Mouse (Mus musculus) liver, embryonic 15.5 days (tissue): ENCODE results near the gene Pdrg1. TPM values are rescaled to one million over a fixed set of nuclear protein-coding genes. Genes with fewer than 3 reads are reported as not detected.

ENCODE experiments used
- ATAC-seq: fragments of 200-750 bp; cut with Nextera tagmentation; 2 replicates; pipeline ENCODE4 v1.8.0; 2017; ENCODE audit warnings: moderate number of reproducible peaks, mild to moderate bottlenecking, moderate library complexity; ENCODE audit not compliant: insufficient read depth
- H3K27ac ChIP-seq: fragments of 300-500 bp; sonication (generic); replicated peaks from 2 replicates; pipeline ENCODE4 v1.5.1; 2015; ENCODE audit warnings: mild to moderate bottlenecking, inconsistent platforms
- H3K27me3 ChIP-seq: fragments of 300-500 bp; sonication (generic); 2 replicates; pipeline ENCODE4 v1.6.1; 2015; ENCODE audit warnings: mild to moderate bottlenecking, inconsistent platforms
- H3K36me3 ChIP-seq: fragments of 300-500 bp; sonication (generic); replicated peaks from 2 replicates; pipeline ENCODE4 v1.6.1; 2015; ENCODE audit warnings: moderate library complexity, mild to moderate bottlenecking, inconsistent platforms
- H3K4me1 ChIP-seq: fragments of 300-500 bp; sonication (generic); replicated peaks from 2 replicates; pipeline ENCODE4 v1.6.1; 2015; ENCODE audit warnings: inconsistent platforms
- H3K4me2 ChIP-seq: fragments of 300-500 bp; sonication (generic); 2 replicates; pipeline ENCODE4 v1.6.1; 2015; ENCODE audit warnings: moderate library complexity, mild to moderate bottlenecking, inconsistent platforms
- H3K4me3 ChIP-seq: fragments of 300-500 bp; sonication (generic); replicated peaks from 2 replicates; pipeline ENCODE4 v1.5.1; 2015; ENCODE audit warnings: mild to moderate bottlenecking, inconsistent platforms
- H3K9ac ChIP-seq: fragments of 300-500 bp; sonication (generic); 2 replicates; pipeline ENCODE4 v1.6.1; 2015; ENCODE audit warnings: moderate library complexity, mild to moderate bottlenecking, inconsistent platforms
- H3K9me3 ChIP-seq: fragments of 300-500 bp; sonication (generic); replicated peaks from 2 replicates; pipeline ENCODE4 v1.6.1; 2016; ENCODE audit warnings: inconsistent platforms
- WGBS: fragments of 180-500 bp; shearing (Covaris S2); methylation state at CpG from one replicate; pipeline ENCODE4 v1.1.7; 2015; ENCODE audit warnings: mixed read lengths; ENCODE audit not compliant: insufficient replicate concordance; 5-methylcytosine and 5-hydroxymethylcytosine counted together
- polyA plus RNA-seq: library from polyadenylated mRNA; unstranded; fragments of >200 nt; fragmentation: Nextera tagmentation; extraction: Ambion mirVana; gene quantifications from 2 replicates; pipeline ENCODE4 v1.2.1, GENCODE M21; 2015

The Pdrg1 gene
- polyA plus RNA-seq, 1 experiment from 2014 or later = 36.9 TPM

GRCm38 (mm10) chr2:153030422-153030821 is 15.2 kb upstream of the Pdrg1 start:
- no peaks in the 10 kb centered on the region for H3K36me3 ChIP-seq
- no peak overlapping the region for H3K9ac ChIP-seq
- H3K27ac ChIP-seq = no peak overlapping the region
- WGBS = 13% methylated on average over 4 of the region's 4 CpGs
- no peaks in the 10 kb centered on the region for H3K9me3 ChIP-seq
- H3K4me1 ChIP-seq = peaks cover 8% of the 10 kb centered on the region; the same call in 1 of the 2 replicates
- no peak overlapping the region for H3K4me3 ChIP-seq
- ATAC-seq = no peak
- H3K27me3 ChIP-seq = peaks cover 80% of the 10 kb centered on the region
- no peak overlapping the region for H3K4me2 ChIP-seq

GRCm38 (mm10) chr2:153027501-153027900 is 12.3 kb upstream of the Pdrg1 start:
- peaks cover 51% of the 10 kb centered on the region for H3K27me3 ChIP-seq
- H3K36me3 ChIP-seq = no peaks in the 10 kb centered on the region
- no peak overlapping the region for H3K9ac ChIP-seq
- WGBS = 36% methylated on average over 4 of the region's 4 CpGs
- no peaks in the 10 kb centered on the region for H3K9me3 ChIP-seq
- no peak overlapping the region for H3K4me3 ChIP-seq
- H3K4me1 ChIP-seq = peaks cover 8% of the 10 kb centered on the region; the same call in 1 of the 2 replicates
- no peak overlapping the region for H3K27ac ChIP-seq
- no peak overlapping the region for H3K4me2 ChIP-seq
- no peak for ATAC-seq

- Histone ChIP-seq H3K4me1 (no peaks in the 10 kb centered on the region), H3K9me3 (no peaks in the 10 kb centered on the region), H3K4me3 (no peak overlapping the region), H3K36me3 (no peaks in the 10 kb centered on the region), H3K4me2 (no peak overlapping the region), H3K27me3 (peaks cover 36% of the 10 kb centered on the region), H3K9ac (no peak overlapping the region), H3K27ac (no peak overlapping the region)
- no peak for ATAC-seq
- WGBS = 47% methylated on average over 7 of the region's 7 CpGs
Measured at GRCm38 (mm10) chr2:153026052-153026451, 10.8 kb upstream of the Pdrg1 start.

GRCm38 (mm10) chr2:153022855-153023254 is 7.6 kb upstream of the Pdrg1 start:
- ATAC-seq = no peak
- H3K9me3 ChIP-seq = no peaks in the 10 kb centered on the region
- peaks cover 18% of the 10 kb centered on the region; the same call in 1 of the 2 replicates for H3K27me3 ChIP-seq
- no peaks in the 10 kb centered on the region for H3K36me3 ChIP-seq
- no peak overlapping the region for H3K4me3 ChIP-seq
- no peaks in the 10 kb centered on the region for H3K4me1 ChIP-seq
- WGBS = 37% methylated on average over 4 of the region's 4 CpGs
- no peak overlapping the region for H3K27ac ChIP-seq
- no peak overlapping the region for H3K9ac ChIP-seq
- no peak overlapping the region for H3K4me2 ChIP-seq

GRCm38 (mm10) chr2:153021163-153021562 is 5.9 kb upstream of the Pdrg1 start:
- no peak for ATAC-seq
- no peak overlapping the region for H3K27ac ChIP-seq
- H3K9ac ChIP-seq = no peak overlapping the region
- no peaks in the 10 kb centered on the region for H3K9me3 ChIP-seq
- peaks cover 21% of the 10 kb centered on the region for H3K27me3 ChIP-seq
- H3K4me2 ChIP-seq = no peak overlapping the region
- H3K4me3 ChIP-seq = no peak overlapping the region
- no peaks in the 10 kb centered on the region for H3K4me1 ChIP-seq
- H3K36me3 ChIP-seq = no peaks in the 10 kb centered on the region
- 45% methylated on average over 3 of the region's 3 CpGs for WGBS

- Histone ChIP-seq H3K27ac (no peak overlapping the region), H3K9ac (no peak overlapping the region), H3K4me2 (no peak overlapping the region), H3K4me3 (no peak overlapping the region), H3K36me3 (no peaks in the 10 kb centered on the region), H3K4me1 (peaks cover 6% of the 10 kb centered on the region), H3K27me3 (peaks cover 21% of the 10 kb centered on the region), H3K9me3 (no peaks in the 10 kb centered on the region)
- no peak for ATAC-seq
- WGBS = 67% methylated on average over 3 of the region's 3 CpGs
Measured at GRCm38 (mm10) chr2:153019355-153019754, 4.1 kb upstream of the Pdrg1 start.

- WGBS = 32% methylated on average over 5 of the region's 5 CpGs
- H3K4me3 ChIP-seq = no peak overlapping the region
- peaks cover 13% of the 10 kb centered on the region for H3K4me1 ChIP-seq
Measured at GRCm38 (mm10) chr2:153016786-153017185, 1.6 kb upstream of the Pdrg1 start.

GRCm38 (mm10) chr2:153015804-153016203 is 577 bp upstream of the Pdrg1 start:
- Histone ChIP-seq H3K4me1 (peaks cover 13% of the 10 kb centered on the region), H3K9ac (no peak overlapping the region), H3K27me3 (peaks cover 21% of the 10 kb centered on the region), H3K27ac (no peak overlapping the region), H3K4me2 (peak overlapping the region; percentile 91; the same call in 1 of the 2 replicates), H3K9me3 (no peaks in the 10 kb centered on the region), H3K4me3 (no peak overlapping the region), H3K36me3 (peaks cover 27% of the 10 kb centered on the region)
- WGBS = 42% methylated on average over 8 of the region's 8 CpGs
- no peak for ATAC-seq

More at GRCm38 (mm10) chr2:153016786-153017185, 1.6 kb upstream of the Pdrg1 start:
- Histone ChIP-seq H3K36me3 (peaks cover 19% of the 10 kb centered on the region), H3K27ac (no peak overlapping the region), H3K27me3 (peaks cover 21% of the 10 kb centered on the region), H3K4me2 (no peak overlapping the region), H3K9me3 (no peaks in the 10 kb centered on the region), H3K9ac (no peak overlapping the region)
- ATAC-seq = no peak

- peak overlapping the region; percentile 72; the same call in 1 of the 2 replicates for H3K9ac ChIP-seq
- peaks cover 13% of the 10 kb centered on the region for H3K4me1 ChIP-seq
- peak overlapping the region; percentile 91 for H3K4me2 ChIP-seq
- H3K4me3 ChIP-seq = peak overlapping the region; percentile 83
- 76% methylated on average over 11 of the region's 11 CpGs for WGBS
- H3K36me3 ChIP-seq = peaks cover 45% of the 10 kb centered on the region
- no peak for ATAC-seq
- no peaks in the 10 kb centered on the region for H3K9me3 ChIP-seq
- no peak overlapping the region for H3K27ac ChIP-seq
- peaks cover 15% of the 10 kb centered on the region for H3K27me3 ChIP-seq
Measured at GRCm38 (mm10) chr2:153013724-153014515, 1.3 kb downstream of the Pdrg1 start.

- peaks cover 7% of the 10 kb centered on the region for H3K4me1 ChIP-seq
- no peaks in the 10 kb centered on the region for H3K9me3 ChIP-seq
- ATAC-seq = no peak
- H3K4me2 ChIP-seq = no peak overlapping the region
- no peak overlapping the region for H3K27ac ChIP-seq
- no peak overlapping the region for H3K4me3 ChIP-seq
- H3K9ac ChIP-seq = no peak overlapping the region
- WGBS = 71% methylated on average over 12 of the region's 12 CpGs
- H3K36me3 ChIP-seq = peaks cover 64% of the 10 kb centered on the region
- H3K27me3 ChIP-seq = no peaks in the 10 kb centered on the region
Measured at GRCm38 (mm10) chr2:153009192-153009973, 5.8 kb downstream of the Pdrg1 start.

GRCm38 (mm10) chr2:153005981-153006380 is 9.2 kb downstream of the Pdrg1 start:
- ATAC-seq = no peak
- Histone ChIP-seq H3K4me3 (no peak overlapping the region), H3K4me1 (no peaks in the 10 kb centered on the region), H3K9ac (no peak overlapping the region), H3K27ac (no peak overlapping the region), H3K36me3 (peaks cover 40% of the 10 kb centered on the region), H3K27me3 (no peaks in the 10 kb centered on the region), H3K9me3 (no peaks in the 10 kb centered on the region), H3K4me2 (no peak overlapping the region)
- WGBS = 70% methylated on average over 3 of the region's 3 CpGs
